Mouse (Mus musculus): ENCODE measurements around the gene Gpatch3.

Gene Gpatch3

DNA sequence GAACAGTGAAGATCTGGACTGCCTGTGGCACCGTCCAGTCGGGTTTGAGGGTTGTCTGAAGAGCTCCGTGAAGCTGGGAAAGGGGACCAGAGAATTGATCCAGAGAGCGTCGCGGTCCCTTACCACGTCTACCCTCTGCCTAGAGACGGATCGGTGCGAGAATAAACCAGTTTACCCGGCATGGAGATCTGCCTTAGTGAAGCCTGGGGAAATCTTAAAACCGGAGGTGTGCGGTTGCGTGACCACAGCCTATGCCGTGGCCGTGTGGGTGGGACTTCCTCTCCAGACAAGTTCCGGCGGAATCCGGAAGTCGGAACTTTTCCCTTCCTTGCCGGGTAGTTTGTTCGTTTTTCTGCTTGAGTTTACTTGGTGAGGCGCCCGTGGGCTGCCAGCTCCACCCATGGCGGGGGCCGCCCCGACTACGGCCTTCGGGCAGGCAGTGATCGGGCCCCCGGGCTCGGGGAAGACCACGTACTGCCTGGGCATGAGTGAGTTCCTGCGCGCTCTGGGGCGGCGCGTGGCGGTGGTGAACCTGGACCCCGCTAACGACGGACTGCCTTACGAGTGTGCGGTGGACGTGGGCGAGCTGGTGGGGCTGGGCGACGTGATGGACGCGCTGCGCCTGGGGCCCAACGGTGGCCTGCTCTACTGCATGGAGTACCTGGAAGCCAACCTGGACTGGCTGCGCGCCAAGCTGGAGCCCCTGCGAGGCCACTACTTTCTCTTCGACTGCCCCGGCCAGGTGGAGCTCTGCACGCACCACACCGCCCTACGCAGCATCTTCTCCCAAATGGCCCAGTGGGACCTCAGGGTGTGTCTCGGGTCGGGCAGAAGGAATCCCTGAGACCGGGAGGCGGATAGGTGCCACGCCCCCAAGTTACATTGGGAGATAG, 9.8 kb downstream of the Gpatch3 start, which contains the start of gene Gpn2:
Gpn2 (plus strand) TSS at position 304 of the 893 bp plus-strand sequence.
- peak; percentile 76 for DNase-seq (ENCODE audit: extremely low spot score)

GRCm38 (mm10) chr4:133592570-133592969, 18.0 kb downstream of the Gpatch3 start:
- peak; percentile 86 for DNase-seq (ENCODE audit: extremely low spot score)

- no peak for DNase-seq (ENCODE audit: extremely low spot score)
Observed at GRCm38 (mm10) chr4:133595538-133595937, 21.0 kb downstream of the Gpatch3 start.

DNA sequence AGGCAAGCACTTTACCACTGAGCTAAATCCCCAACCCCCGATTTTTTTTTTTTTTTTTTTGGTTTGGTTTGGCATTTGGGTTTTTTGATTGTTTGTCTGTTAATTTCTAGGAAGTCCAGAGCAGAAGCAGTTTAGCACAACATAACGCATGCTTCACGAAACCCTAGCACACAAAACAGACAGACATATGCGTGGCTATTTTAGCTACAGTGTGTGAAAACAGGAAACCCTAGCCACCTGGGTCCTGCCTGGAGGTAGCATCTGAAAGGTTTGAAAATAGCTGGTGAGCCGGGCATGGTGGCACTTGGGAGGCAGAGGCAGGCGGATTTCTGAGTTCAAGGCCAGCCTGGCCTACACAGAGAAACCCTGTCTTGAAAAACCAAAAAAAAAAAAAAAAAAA, 21.5 kb downstream of the Gpatch3 start:
- DNase-seq (ENCODE audit: extremely low spot score), result no peak

DNA sequence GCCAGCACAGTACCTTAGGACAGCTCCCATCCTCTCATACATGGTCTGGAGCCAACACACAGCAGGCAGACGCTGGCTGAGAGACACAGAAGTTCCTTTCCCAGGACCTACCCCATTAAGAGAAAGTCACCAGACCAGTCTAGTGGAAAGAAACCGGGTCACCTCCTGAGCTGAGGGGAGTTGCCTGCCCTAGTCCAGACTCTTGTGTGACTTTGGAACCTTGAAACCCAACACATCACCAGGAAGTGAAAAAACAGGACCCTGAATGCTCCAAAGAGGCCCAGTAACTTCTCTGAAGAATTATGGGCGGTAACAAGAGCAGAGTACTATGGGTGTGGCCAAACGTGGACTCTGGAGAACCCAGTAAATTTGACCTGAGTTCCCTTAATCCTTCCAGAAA, 24.1 kb downstream of the Gpatch3 start:
- DNase-seq (ENCODE audit: extremely low spot score), result no peak

DNA sequence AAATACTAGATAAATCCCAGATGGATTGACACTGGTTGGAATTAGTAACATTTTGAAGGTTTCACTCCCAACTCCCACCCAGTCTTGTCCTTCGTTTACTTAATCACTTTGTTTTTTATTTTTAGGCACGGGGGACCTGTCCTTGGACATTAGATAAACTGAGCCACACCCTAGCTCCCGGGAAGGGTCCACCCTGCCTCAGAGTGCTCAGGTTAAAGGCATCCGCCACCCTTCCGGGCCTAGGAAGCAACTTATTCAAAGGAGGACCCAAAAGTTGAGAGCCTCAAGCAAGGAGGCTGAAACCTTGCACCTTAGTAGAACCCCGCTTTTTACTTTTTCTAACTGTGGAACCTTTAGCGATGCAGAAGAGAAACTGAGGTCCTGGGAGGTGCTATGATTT, 24.6 kb downstream of the Gpatch3 start:
- DNase-seq (ENCODE audit: extremely low spot score), result no peak

DNA sequence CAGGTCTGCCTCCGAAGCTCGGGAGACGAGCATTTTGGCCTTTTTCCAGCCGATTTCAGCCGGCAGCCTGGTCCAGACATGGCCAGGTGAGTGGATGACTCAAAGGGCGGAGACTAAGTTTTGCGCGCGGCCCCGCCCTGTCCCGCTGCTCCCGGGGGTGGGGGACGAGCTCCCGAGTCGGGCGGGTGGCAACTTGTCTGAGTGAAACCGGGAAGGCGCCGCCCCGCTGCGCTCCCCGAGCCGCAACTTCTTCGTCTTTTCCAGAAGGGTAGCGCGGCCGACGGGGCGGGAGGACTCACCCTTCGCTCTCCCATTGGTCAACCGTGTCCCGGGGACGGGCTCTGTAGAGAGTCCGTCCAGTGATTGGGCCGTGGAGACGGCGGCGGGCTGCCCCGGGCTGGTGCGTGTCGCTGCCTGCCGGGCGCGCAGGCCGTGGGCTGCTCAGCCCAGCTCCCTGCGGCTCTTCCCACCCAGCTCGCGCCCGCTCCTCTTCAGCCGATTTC, 25.1 kb downstream of the Gpatch3 start:
- DNase-seq (ENCODE audit: extremely low spot score), result peak; percentile 85

- no peak for DNase-seq (ENCODE audit: extremely low spot score)
Observed at GRCm38 (mm10) chr4:133600306-133600705, 25.8 kb downstream of the Gpatch3 start.

GRCm38 (mm10) chr4:133601721-133602218, 27.2 kb downstream of the Gpatch3 start, which contains the start of gene Sfn:
Gene Sfn, minus strand, starts transcription at chr4:133602168.
- peak; percentile 59 for DNase-seq (ENCODE audit: extremely low spot score)

GRCm38 (mm10) chr4:133603056-133603455, 28.5 kb downstream of the Gpatch3 start:
- DNase-seq (ENCODE audit: extremely low spot score), result no peak

GRCm38 (mm10) chr4:133604175-133604574, 29.6 kb downstream of the Gpatch3 start:
- DNase-seq (ENCODE audit: extremely low spot score), result no peak

DNA sequence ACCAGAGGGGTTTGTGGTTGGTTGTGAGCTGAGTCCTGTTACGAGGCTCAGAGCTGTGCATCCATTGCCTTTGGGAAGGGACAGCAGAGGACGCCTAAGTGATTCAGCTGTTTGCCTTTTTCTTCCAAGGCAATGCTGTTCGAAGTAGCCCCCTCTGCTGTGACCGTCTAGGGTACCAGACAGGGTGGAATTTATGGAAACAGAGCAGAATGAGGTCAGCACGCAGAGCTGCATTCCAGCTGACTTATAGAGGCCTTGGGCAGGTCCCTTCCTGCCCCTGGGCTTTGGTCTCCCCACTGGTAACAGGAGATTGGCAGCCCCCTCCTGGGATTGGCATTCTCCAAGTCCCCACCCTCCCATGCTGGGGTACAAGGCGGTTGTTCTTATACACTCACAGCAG, 30.3 kb downstream of the Gpatch3 start:
- no peak for DNase-seq (ENCODE audit: extremely low spot score)

DNA sequence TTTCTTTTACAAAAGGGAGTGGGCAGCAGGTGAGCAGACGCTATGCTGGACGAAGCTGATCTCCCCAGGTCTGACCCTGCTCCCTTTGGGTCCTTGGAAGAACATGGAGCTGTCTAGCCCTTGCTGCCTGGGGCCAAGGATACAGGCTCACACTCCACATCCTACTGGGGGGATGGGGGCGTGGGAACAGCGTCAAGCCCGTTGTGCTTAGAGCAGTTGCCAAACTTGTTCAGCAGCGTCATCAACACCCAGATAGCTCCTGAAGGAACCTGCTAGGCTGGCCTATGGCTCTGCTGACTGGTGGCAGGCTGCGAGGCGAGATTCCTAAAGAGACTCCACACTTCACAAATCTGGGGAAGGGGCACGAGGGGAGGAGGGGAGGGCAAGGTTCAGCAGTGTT, 30.8 kb downstream of the Gpatch3 start:
- no peak for DNase-seq (ENCODE audit: extremely low spot score)

DNA sequence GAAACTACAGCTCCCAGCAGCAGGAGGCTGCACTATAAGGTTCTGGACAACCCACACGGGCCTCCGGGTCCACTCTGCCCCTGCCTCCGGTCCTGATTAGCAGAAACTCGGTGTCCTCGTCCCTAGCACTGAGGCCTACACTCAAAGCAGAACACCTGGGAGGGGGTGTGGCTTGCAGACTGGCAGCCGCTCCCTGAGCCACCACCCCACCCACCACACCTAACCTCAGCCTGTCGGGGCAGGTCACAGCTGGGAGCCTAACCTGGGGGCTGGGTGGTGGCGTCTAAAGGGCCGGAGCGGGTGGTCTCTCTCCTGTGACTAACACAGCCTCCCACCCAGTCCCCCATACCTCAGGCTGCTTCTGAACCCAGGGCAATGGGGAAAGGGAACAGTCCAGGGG, 32.7 kb downstream of the Gpatch3 start:
- no peak for DNase-seq (ENCODE audit: extremely low spot score)

DNA sequence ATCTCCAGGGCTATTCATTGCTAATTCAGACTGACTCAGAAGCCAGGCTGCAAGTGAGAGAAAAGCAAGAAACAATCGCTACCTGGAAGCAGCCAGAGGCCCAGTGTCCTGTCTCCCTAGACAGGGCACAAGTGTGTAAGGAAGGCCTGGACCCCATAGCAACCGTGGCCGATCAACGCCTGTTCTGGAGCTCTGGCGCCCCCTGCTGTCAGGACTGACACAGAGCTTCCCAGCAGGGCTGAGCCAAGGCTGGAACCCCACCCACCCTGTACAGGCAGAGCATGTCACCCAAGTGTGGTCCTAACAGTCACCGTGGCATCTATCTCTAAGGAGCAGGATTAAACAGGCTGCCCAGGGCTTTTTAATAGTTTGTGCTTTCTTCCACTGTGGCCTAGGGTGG, 35.2 kb downstream of the Gpatch3 start:
- peak; percentile 79 for DNase-seq (ENCODE audit: extremely low spot score)

DNA sequence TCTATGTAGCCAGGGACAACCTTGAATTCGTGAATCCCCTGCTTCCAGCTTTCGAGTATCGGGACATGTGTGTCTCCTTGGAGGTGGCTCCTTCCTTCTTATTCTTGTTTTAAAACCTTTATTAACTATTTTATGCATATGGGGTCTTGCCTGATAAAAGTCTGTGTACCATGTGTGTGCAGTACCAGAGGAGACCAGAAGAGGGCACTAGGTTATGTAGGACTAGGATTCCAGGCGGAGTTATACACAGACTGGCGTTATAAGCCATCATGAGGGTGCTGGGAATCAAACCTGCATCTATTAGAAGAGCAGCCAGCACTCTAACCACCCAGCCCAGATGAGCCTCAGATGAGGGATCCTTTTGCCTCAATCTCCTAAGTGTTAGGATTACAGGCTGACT, 37.3 kb downstream of the Gpatch3 start:
- DNase-seq (ENCODE audit: extremely low spot score), result no peak

GRCm38 (mm10) chr4:133612416-133612815, 37.9 kb downstream of the Gpatch3 start:
- DNase-seq (ENCODE audit: extremely low spot score), result no peak

DNA sequence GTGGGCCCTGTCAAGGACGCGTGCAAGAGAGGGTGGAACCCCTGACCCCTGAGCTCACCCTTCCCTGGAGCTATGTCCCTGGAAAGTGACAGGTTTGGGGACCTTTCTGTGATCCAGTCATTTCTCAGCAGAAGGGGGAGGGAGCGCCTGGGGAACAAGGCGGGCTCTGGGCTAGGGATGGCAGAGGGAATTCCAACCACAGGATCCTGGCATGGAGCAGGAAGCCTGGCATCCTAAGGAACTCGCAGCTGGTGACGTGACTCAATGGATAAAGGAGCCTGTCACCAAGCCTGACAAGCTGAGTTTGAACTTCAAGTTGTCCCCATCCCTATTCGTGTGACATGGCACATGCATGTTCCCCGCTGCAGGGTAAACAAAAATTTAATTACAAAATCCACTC, 38.5 kb downstream of the Gpatch3 start:
- no peak for DNase-seq (ENCODE audit: extremely low spot score)

GRCm38 (mm10) chr4:133613867-133614266, 39.3 kb downstream of the Gpatch3 start:
- no peak for DNase-seq (ENCODE audit: extremely low spot score)

DNA sequence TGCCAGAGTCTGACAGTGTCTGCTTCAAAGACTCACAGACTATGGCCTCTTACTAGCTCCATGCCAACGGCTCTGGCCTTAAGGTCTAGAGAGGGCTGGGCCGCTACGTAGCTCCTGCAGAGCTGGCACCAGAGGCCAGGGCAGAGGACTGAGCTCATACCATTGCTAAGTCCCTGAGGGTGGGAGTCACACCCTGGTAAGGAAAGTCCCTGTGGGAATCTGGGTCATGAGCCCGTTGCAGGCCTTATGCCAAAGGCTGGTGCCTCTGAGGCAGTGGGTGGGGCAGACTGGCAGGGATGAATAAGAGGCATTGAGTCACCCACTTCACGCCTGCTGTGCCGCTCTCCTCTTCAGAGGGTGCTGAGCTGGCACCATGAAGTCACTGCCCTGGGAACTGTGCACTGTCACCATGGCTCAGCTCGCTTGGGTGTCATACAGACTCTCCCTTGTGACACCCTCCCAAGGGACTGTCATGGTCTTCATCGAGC, 39.8 kb downstream of the Gpatch3 start:
- DNase-seq (ENCODE audit: extremely low spot score), result no peak

DNA sequence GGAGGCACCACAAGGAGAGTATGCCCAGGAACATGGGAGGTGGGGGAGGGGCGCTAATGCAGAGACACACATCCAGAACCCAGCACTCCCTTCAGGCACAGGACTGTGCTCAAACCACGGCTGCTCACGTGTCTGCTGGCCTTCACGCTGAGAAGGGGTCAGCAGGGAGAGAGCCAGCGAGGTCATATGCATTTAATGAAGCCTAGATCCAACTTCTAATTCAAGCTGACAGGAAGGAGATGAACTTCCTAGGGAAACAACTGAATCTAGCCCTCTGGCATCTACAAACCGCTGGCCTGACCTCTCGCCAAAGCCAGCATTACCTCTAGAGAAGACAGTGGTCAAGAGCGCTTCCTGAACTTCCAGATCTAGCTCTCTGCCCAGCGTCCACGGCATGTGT, 40.9 kb downstream of the Gpatch3 start:
- no peak for DNase-seq (ENCODE audit: extremely low spot score)

GRCm38 (mm10) chr4:133617936-133618335, 43.4 kb downstream of the Gpatch3 start:
- no peak for DNase-seq (ENCODE audit: extremely low spot score)
